Mouse (Mus musculus) olfactory bulb, adult 2 months (tissue): ENCODE measurements around the gene Ptprg.

Experiments used
- CTCF ChIP-seq: fragments of 200-500 bp; IDR thresholded peaks from 2 replicates; pipeline ENCODE4 v1.5.1; 2012; ENCODE audit warnings: low read depth, mild to moderate bottlenecking, low read length, moderate library complexity; ENCODE audit not compliant: insufficient read depth
- POLR2A ChIP-seq: fragments of 200-500 bp; IDR thresholded peaks from 2 replicates; pipeline ENCODE4 v1.6.1; 2012; ENCODE audit warnings: mild to moderate bottlenecking, low read depth, low read length, moderate library complexity; ENCODE audit not compliant: insufficient read depth

GRCm38 (mm10) chr14:11572395-11572784 lies 19.1 kb downstream of the Ptprg start:
- no peak for TF ChIP-seq CTCF
- TF ChIP-seq POLR2A: no peak
